Mouse (Mus musculus) mesoderm, embryonic 11.5 days (tissue): ENCODE results near the gene Cux2.

Source experiments
- DNase-seq: peaks from one replicate; pipeline ENCODE4 v3.0.0-alpha.2; 2012; ENCODE audit warnings: low read depth, low spot score

Gene Cux2

DNA sequence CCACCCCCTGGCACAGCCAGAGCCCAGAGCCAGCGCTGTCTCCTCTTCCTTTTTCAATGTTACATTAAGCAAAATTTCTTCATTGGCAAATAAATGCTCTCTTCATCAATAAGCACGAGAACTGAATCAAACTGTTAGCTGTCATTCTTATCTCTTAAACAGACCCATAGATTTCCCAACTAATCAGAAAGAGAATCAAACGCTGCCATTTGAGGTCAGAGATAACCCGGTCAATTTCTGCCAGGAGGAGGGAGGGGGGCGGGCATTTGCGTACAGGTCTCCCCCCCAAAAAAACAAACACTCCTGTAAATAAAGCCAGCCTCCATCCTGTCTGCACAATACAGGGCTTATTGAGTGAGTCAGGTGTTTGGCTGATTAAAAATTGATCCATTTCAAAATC is 33.2 kb downstream of the Cux2 start:
- DNase-seq = no peak

DNA sequence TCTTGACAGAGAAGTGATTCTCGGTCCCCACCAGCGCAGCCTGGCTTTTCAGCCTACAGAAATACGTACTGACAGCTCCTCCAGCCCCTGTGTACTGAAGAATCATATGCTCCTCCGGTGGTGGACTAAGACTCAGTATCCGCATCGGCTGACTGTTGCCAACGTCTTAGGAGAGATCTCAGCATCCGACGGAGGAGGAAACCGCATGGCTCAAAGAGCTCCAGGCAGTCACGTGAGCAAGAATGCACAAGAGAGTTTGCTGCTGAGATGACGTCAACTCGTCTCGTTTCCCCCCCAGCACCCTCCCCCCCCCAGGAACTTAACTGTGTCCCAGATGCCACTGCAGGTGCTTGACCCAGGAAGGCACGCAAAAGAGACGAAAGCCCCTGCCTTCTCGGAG is 34.8 kb downstream of the Cux2 start:
- DNase-seq = no peak

DNA sequence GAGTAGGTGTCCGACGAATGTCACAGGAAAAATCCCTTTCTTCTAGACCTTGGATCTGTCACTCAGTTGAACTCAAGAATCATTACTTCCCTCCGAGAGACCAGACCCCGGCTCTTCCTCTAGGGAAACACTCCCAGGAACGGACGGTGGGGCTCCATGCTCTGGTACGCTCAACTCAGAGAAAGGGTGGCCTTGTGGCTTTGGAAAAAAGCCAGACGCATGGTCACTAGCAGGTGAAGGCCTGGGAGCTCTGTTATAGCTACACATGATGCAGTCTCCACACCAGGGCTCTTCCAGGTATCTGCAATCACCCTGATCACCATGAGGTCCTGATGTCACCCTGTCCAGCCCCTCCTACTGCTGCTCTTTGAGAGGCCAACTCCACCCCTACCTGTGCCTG is 35.2 kb downstream of the Cux2 start:
- no peak for DNase-seq

DNA sequence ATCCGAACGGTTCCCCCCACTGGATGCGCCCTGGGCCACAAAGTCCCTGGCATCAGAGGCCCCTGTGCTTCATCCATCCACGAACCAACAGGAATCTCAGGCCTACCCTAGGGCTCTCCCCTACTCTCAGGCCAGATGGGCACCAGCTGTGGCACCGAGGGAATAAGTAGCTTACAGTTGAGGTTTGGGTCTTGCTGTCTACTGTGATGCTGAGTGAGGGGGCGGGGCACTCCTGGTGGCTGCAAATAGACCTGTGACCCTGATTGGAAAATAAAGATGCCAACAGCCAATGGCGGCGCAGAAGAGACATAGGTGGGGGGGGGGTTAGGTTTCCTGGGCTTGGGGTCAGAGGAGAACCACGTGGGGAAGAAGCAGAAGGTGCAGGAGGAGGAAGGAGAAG is 38.6 kb downstream of the Cux2 start:
- peak; percentile 44 for DNase-seq

DNA sequence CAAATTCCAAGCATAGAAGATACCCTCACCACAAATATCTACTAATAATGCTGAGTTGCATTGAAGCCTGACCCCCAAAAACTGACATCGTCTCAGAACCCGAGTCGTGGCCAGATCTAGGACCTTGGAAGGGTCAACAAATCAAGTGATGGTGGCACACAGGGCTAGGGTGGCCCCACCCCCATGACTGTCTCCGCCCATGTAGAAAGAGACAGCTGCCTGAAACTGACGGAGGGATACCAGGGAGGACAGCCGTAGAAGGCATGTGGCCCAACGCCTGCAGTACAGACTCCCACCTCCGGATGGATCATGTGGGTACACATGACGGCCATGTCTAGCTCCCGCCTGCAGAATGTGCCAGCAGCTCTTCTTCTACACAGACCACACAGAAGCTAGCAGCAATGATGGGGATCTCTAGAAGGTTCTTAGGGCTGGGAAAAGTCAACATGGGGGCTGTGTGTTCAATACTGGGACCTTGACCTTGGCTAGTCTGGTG is 41.9 kb downstream of the Cux2 start:
- no peak for DNase-seq

DNA sequence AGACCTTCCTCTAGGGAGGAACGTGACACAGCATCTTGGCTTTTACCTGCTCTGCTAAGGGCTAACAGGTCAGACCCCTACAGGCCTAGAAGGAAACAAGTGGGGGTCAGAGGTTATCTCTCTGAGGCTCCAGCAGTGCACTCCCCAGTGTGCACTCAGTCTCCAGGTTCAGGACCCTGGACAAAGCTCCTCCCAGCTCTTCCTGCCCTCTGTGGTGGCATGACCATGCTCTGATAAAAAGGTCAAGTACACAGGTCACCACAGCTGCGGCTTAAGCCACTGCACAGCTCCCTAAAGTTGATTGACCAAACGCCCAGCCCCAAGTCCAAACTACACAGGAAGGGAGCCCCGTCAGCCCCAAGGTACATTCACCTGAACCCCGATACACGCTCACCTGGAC is 46.4 kb downstream of the Cux2 start:
- DNase-seq = no peak

DNA sequence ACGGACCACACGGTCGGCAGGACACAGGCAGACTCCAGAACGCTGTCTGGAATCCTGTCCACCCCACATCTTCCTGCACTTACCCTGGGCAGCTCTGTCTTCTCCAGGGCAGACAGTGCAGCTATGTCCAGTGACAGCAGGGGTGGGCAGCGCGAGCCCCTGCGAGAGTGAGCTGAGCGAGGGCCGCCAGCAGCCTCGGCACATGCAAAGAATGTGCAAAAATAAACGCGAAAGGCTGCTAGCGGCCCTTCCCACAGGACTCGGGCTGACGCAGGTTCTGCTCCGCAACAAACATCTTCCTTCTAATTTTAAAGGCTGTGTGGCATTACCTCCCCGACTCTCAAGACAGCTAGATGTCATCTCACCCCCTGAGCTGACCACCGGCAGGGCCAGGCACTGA is 47.8 kb downstream of the Cux2 start:
- no peak for DNase-seq

DNA sequence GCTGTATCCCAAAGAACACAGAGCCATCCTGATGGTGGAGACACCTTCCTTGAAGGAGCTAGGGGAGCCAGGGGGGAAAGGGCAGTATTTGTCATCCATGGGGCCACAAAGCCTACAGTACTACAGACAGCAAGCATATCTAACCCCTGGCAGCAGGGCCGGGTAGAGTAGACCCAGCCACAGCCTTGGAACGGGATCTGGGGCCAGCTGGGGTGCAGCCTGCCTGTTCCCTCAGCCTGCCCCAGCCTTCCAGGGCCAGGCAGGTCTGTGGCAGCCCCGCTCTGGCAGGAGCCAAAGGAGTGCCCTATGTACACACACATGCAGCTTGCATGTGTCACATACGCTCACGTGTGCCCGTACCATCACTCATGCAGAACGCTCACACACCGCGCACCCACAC is 48.6 kb downstream of the Cux2 start:
- DNase-seq = no peak

DNA sequence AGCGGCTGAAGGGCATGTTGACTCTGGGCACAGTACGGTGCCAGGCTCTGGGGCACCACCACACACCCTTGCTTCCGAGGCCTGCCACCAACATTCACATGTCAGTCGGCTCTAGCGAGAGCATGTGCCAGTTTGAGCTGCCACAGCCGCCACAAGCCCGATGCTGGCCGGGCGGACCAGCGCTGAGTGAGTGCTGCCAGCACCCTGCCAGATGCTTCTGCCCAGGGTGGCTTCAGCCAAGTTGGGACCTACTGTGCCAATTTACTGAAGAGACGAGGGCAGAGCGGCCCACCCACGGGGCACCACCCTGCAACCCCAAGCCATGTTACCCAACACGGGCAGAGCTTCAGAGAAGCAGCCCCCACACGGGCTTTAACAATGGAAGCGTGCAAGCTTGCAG is 49.5 kb downstream of the Cux2 start:
- no peak for DNase-seq

DNA sequence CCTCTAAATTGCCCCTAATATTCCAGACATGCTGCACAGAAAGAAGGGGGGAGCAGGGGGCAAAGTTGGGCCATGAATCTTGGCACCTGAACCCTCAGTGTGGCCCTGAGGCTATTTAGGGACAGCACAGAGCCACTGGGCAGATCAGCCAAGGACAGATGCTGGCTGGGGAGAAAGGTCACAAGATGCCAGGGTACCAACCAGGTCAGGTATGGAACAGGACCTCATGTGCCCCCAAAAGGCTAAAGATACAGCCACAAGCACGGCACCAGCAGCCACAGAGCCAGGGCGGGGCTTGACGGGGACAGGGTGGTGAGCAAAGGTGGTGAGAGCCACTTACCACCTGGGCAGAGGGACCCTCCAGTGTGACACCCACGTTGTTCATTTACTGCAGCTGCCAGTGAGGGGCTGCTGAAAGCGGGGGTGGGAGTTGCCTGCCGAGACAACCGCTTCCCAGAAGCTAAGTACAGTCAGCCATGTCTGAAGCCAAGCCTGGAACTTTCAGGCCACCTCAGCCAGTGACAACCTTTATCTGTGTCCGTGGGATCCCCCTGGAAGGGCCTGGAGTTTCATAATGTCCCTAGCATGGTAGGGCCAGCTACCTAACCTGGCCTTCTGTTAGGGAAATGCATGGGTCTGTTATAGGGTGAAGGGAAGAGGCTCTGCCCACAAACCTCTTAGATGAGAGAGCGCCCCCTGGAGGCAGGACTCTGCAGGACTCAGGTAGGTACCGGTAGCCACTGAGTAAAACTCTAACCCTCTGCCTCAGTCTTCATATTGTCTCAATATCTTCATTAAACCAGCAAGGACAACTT is 50.7 kb downstream of the Cux2 start:
- DNase-seq = peak; percentile 77

DNA sequence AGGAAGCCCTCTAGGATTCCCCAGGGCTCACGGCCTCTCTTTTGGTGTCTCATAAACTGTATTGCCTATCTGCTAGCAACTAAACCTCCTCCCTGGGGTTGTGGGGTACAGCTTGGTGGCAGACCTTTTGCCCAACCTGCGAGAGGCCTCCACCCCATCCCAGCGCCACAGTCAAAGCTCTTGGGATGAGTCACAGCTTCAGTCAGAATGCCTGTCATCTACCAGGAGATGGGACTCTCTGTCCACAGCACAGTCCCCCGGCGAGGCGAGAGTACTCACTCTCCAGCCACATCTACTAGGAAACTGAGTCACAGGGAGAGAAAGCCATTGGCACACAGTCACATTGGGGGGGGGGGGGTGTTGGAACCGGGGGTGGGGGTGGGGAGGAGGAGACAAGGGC is 51.6 kb downstream of the Cux2 start:
- DNase-seq = no peak

DNA sequence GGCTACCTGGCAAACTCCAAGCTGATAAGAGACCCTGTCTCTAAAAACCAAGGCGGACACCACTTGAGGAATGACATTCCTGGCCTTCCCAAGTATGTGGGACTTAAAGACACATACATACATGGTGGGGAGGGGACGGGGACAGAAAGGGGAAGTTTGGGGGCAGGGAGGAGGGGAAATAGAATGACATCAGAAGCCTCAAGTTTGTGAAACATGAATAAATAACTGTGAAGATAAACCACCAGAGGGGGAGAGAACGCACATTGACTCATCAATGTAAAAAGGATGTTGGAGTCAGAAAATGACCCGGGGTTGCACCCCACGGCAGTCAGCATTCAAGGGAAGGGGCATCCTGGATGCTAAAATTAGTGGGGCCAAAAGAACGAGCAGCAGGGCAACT is 53.2 kb downstream of the Cux2 start:
- no peak for DNase-seq

DNA sequence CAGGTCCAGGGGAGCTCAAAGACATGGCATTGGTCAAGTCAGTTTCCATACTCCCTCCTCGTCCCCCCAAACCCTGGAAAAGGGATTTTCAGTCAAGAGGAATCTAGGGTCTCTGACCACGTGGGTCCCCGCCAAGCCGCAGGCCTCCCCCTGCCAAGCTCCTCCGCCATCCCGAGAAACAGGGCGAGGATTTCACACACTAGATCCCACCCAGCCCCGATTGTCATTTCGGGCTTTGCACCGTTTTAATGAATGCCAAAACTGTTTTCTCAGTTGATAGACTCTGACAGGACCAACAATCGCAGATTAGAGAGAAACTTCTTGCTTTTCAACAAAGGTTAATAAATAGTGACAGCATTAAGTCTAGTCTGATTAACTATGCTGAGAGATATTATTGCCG is 55.1 kb downstream of the Cux2 start:
- no peak for DNase-seq

DNA sequence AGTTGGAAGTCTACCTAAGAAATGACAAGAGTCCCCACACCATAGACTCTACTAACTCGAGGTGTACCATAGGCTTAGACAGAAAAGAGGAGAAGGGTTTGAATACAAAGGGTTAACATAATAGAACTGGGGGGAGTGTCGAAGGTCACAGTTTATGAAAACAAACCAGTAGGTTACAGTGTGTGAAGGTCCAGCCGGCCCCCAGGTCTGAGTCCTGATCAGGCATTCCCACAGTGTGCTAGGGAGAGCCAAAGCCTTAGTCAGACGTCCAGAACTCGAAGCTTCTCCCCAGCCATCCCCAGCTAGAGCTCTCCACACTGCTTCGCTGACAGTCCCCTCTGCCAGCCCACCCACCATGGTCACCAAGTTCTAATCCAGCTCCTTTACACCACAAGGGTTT is 58.0 kb downstream of the Cux2 start:
- no peak for DNase-seq

DNA sequence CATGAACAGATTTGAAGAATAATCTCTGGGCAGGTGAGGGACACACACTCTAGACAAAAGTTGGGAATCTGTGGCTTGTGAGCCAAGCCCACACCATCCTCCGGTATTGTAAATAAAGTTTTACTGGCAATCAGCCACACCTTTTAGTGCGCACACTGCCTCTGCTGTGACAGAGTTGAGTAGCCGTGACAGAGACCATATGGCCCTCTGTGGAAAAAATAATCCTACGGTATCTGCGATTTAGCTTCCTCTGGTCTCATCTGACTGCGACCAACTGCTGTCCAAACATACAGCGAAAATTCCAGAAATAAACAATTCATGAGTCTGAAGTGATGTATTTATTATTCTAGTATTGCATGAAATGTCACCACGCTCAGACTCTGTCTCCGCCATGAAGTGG is 64.0 kb downstream of the Cux2 start:
- DNase-seq = no peak

DNA sequence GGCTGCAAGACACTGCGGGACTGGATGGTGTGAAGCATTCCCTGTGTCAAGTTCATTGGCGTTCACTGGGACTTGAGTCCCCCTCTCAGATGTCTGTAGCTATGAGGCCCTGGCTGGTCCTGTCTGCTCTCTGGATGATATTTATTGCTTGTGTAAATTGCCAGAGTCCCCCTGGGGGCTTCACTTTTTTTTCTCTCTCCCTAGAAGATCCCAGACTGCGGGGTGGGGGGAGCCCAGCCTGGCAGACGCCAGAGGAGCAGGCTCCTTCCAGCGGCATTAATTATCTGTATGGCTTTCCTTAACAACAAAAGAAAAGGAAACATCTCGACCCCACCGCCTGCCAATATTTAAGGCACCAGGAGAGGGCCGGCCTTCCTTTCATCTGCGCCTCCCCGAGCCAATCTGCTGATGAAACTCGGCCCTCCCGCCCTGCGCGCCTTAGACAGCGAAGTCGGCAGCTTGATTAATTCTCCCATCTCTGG is 68.2 kb downstream of the Cux2 start:
- DNase-seq = peak; percentile 86

DNA sequence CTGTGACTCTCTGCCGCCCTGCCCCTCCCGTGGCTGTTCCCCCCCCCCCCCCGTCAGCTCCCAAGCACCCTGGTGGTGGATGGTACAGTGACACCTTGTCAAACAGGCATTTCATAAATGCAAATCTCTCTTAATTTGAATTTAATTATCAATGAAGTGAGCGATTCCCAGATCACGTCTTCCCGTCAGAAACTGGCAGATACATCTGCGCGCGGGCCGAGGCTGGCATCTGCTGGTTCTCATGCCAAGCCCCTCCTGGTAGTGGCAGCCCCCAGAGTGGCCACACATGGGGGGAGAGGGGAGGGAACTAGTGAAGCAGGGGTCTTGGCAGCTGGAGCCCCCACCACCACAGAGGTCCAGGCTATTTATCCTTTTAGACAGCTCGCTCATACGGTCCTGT is 73.6 kb downstream of the Cux2 start:
- no peak for DNase-seq

DNA sequence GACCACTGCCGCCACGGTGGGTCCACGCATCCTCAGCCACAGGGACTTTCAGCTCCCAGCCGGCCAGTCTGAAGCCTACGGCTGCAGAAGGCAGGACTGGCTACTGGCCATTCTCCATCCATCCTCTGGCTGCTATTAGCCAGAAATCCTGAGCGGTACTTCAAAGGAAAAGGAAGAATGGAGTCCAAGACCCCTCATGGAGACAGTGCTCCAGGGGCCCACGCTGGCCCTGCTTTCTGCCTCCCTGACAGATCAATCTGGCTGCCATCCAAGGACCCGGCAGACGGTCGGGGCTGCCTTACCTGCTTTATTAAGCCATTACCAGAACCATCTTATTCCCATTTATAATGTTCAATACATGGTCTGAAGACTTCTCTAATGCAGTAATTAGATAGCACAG is 76.4 kb downstream of the Cux2 start:
- DNase-seq = no peak

DNA sequence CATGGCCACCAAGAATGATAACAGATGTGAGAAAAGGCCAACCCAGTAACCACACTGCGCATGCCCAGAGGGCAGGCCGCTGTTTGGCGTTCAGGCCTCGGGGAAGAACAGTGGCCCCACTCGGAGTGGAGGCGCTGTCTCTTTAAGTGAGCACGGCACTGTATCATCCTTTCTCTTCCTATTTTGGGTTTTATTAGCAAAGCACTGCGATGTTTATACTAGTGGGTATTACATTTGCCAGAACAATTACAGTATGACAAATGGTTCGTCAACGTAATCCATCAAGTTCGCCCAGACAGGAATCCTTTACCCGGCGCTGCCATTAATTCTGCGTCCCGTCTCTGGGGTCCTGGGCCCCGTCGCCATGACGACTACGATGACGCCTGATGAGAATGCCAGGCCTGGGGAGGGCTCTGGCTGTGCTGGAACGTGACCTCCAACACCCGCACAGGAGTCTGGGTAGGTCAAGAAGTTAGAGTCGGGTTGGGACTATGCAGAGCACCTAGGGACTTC is 77.2 kb downstream of the Cux2 start:
- DNase-seq = peak; percentile 88

DNA sequence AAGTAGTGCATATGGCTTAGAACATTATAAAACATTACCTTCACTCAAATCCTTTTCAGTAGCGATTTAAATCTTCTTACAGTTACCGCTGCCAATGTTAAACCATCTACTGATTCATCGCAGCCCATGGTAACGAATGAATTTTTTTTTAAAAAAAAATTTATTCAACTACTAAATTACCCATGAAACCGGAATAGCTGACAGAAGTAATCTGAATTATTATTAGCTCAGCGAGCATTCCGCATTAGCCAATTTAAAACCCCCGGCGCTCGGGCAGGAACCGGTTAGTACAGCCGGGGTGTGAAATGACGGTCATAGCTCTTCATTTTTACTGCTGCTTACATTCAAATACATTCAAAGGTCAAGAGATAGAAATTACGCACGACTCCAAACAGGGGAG is 80.9 kb downstream of the Cux2 start:
- no peak for DNase-seq

DNA sequence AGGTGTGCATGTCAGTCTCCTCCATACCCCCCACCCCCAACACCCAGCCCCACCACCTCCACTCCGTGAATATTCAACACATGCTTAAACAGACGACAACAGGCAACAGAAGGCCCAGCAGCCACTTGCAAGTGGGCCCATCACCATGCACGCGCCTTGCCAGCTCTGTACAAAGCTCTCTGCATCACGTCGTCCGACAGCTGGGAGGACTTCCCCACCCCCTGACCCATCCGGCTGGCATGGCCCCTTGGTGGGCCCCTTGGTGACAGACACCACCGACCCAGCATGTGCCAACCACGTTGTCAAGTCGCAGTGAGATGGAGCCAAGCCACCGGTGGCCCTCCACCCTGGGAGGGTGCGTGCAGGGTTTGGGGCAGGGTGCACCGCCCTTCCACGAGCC is 81.5 kb downstream of the Cux2 start:
- DNase-seq = no peak

DNA sequence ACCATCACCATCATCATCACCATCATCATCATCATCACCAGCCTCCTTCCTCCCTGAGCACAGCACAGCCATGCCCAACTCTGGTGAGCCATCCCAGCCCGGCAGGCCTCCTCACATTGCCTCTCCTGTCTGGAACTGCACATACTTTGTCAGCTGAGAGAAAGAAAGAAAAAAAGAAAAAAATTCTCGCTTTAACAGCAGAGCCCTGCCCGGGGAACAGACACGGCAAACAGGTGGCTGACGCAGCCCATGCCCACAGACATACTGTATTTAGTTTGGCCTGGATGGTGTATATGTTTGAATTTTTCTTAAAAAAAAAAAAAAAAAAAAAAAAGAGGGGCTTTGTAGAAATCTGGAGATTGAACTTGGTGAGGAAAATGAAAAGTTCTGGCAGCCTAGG is 82.4 kb downstream of the Cux2 start:
- DNase-seq = no peak

DNA sequence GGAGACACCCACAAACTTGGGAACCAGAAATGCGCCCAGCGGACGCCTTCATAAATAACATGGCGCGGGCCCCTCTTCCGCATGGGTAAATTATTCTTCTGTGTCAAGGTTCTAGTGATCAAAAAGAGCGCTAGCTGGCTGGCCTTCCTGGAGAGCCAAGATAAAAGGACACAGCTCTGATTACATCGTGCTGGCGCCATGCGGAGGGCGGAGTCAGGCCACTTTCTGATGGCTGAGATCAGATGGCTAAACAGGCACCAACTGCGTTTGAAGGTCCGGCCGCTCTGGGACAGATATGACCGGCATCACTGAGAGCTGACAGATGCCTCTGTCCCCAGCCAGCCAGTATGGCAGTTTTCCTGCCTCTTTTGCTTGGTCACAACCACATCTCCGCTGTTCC is 83.0 kb downstream of the Cux2 start:
- DNase-seq = peak; percentile 65

DNA sequence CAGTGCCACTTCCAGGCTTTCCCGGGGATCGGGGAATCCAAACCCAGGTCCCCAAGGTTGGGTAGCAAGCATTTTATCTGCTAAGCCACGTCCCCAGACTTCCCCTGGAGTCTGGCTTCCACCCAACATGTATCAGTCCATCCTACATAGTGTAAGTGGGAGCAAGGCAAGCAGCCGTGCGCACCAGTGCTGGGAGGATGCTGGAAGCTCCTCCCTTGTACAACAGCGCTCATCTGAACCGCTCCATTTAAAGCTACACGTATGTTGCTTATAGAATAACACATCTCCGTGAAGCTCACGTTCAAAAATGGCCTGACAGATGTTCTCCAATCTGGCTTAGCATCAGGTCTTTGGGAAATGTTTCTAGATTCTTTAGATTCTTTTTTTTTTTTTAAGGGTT is 86.9 kb downstream of the Cux2 start:
- no peak for DNase-seq
